Mouse (Mus musculus): ENCODE measurements around the gene Fos. TPM values are rescaled to one million over a fixed set of nuclear protein-coding genes. Genes with fewer than 3 reads are reported as not detected.
A peak's percentile ranks its signal among the peaks of the same experiment; 100 is the strongest.

Gene Fos
- total RNA-seq, 2 experiments from 2014 or later, result 1.8 to 3.3 TPM

- intact Hi-C loops (cut with DNase I), result loop anchor here (2.0 kb wide), 1 partner anchor 14 kb away; no protein-coding TSS in a partner anchor
These were observed 16.7 kb upstream of the Fos start for GRCm38 (mm10) chr12:85456966-85457505.

GRCm38 (mm10) chr12:85459820-85460219 is 13.9 kb upstream of the Fos start:
- intact Hi-C loops (cut with DNase I), result no loop called here
- DNase-seq, result no peak

More at GRCm38 (mm10) chr12:85456966-85457505, 16.7 kb upstream of the Fos start:
- DNase-seq, result no peak

GRCm38 (mm10) chr12:85461913-85462663 is 11.6 kb upstream of the Fos start:
- DNase-seq, result no peak

GRCm38 (mm10) chr12:85462802-85463201 is 10.9 kb upstream of the Fos start:
- intact Hi-C loops (cut with DNase I), result no loop called here

More at GRCm38 (mm10) chr12:85461913-85462663, 11.6 kb upstream of the Fos start:
- intact Hi-C loops (cut with DNase I), result no loop called here

GRCm38 (mm10) chr12:85464431-85464830 is 9.3 kb upstream of the Fos start:
- intact Hi-C loops (cut with DNase I), result no loop called here
- no peak for DNase-seq

More at GRCm38 (mm10) chr12:85462802-85463201, 10.9 kb upstream of the Fos start:
- DNase-seq, result no peak

GRCm38 (mm10) chr12:85464902-85465301 is 8.8 kb upstream of the Fos start:
- DNase-seq, result no peak
- intact Hi-C loops (cut with DNase I), result no loop called here

GRCm38 (mm10) chr12:85467854-85468253 is 5.8 kb upstream of the Fos start:
- no peak for DNase-seq
- intact Hi-C loops (cut with DNase I), result no loop called here

- intact Hi-C loops (cut with DNase I), result no loop called here
- no peak for DNase-seq
These were observed 5.0 kb upstream of the Fos start for GRCm38 (mm10) chr12:85468666-85469065.

GRCm38 (mm10) chr12:85471920-85472655 is 1.6 kb upstream of the Fos start:
- DNase-seq, result peak; percentile 86 to 92
- intact Hi-C loops (cut with DNase I), result loop anchor here (2.0 kb wide), 1 partner anchor 15 kb away; no protein-coding TSS in a partner anchor

GRCm38 (mm10) chr12:85472656-85473410 is 857 bp upstream of the Fos start:
- peak in 1 of 2 experiments; percentile 47 for DNase-seq
- intact Hi-C loops (cut with DNase I), result no loop called here

- intact Hi-C loops (cut with DNase I), result no loop called here
- peak; percentile 71 to 73 for DNase-seq
These were observed 875 bp downstream of the Fos start for GRCm38 (mm10) chr12:85474298-85475231.

GRCm38 (mm10) chr12:85475232-85475919 is 1.7 kb downstream of the Fos start:
- intact Hi-C loops (cut with DNase I), result no loop called here
- DNase-seq, result no peak

- intact Hi-C loops (cut with DNase I), result no loop called here
These were observed 2.5 kb downstream of the Fos start for GRCm38 (mm10) chr12:85475920-85476828.

GRCm38 (mm10) chr12:85477219-85477618 is 3.5 kb downstream of the Fos start:
- intact Hi-C loops (cut with DNase I), result no loop called here
- no peak for DNase-seq

More at GRCm38 (mm10) chr12:85475920-85476828, 2.5 kb downstream of the Fos start:
- DNase-seq, result no peak

- intact Hi-C loops (cut with DNase I), result no loop called here
- DNase-seq, result no peak
These were observed 4.1 kb downstream of the Fos start for GRCm38 (mm10) chr12:85477804-85478203.

GRCm38 (mm10) chr12:85478696-85479095 is 5.0 kb downstream of the Fos start:
- intact Hi-C loops (cut with DNase I), result no loop called here
- no peak for DNase-seq

- no peak for DNase-seq
- intact Hi-C loops (cut with DNase I), result no loop called here
These were observed 5.5 kb downstream of the Fos start for GRCm38 (mm10) chr12:85479190-85479589.

GRCm38 (mm10) chr12:85483155-85483554 is 9.5 kb downstream of the Fos start:
- intact Hi-C loops (cut with DNase I), result loop anchor here (10.0 kb wide), 1 partner anchor 108 kb away; the partner anchor contains the start of gene Tmed10
- no peak for DNase-seq
